Mouse (Mus musculus) limb, embryonic 14.5 days (tissue): ENCODE measurements around the gene Kiss1. TPM values are rescaled to one million over a fixed set of nuclear protein-coding genes. Genes with fewer than 3 reads are reported as not detected.

Experiments
- ATAC-seq: fragments of 200-750 bp; cut with Nextera tagmentation; 2 replicates; pipeline ENCODE4 v1.8.0; 2017; ENCODE audit warnings: low read depth, moderate number of reproducible peaks, moderate TSS enrichment; ENCODE audit not compliant: low FRiP score
- DNase-seq: peaks from one replicate; pipeline ENCODE4 v3.0.0-alpha.2; 2015; ENCODE audit warnings: low spot score
- H3K27ac ChIP-seq: fragments of 300-500 bp; sonication (generic); replicated peaks from 2 replicates; pipeline ENCODE4 v1.5.1; 2014; ENCODE audit warnings: low read depth, mild to moderate bottlenecking, low read length, moderate library complexity, mixed read lengths
- H3K27me3 ChIP-seq: fragments of 300-500 bp; sonication (generic); 2 replicates; pipeline ENCODE4 v1.6.1; 2014; ENCODE audit warnings: low read length, mixed read lengths; ENCODE audit not compliant: control insufficient read depth, insufficient read depth
- H3K36me3 ChIP-seq: fragments of 300-500 bp; sonication (generic); 2 replicates; pipeline ENCODE4 v1.6.1; 2014; ENCODE audit warnings: mild to moderate bottlenecking, low read length, moderate library complexity, mixed read lengths; ENCODE audit not compliant: control insufficient read depth, insufficient read depth
- H3K4me1 ChIP-seq: fragments of 300-500 bp; sonication (generic); 2 replicates; pipeline ENCODE4 v1.6.1; 2014; ENCODE audit warnings: antibody characterized with exemption, low read length, mixed read lengths; ENCODE audit not compliant: control insufficient read depth, insufficient read depth
- H3K4me2 ChIP-seq: fragments of 300-500 bp; sonication (generic); replicated peaks from 2 replicates; pipeline ENCODE4 v1.6.1; 2014; ENCODE audit warnings: low read depth, mild to moderate bottlenecking, low read length, moderate library complexity; ENCODE audit not compliant: severe bottlenecking
- H3K4me3 ChIP-seq: fragments of 300-500 bp; sonication (generic); replicated peaks from 2 replicates; pipeline ENCODE4 v1.5.1; 2014; ENCODE audit warnings: low read length
- H3K9ac ChIP-seq: fragments of 300-500 bp; sonication (generic); 2 replicates; pipeline ENCODE4 v1.6.1; 2014; ENCODE audit warnings: mild to moderate bottlenecking, low read depth, low read length, moderate library complexity; ENCODE audit not compliant: severe bottlenecking
- H3K9me3 ChIP-seq: fragments of 300-500 bp; sonication (generic); 2 replicates; pipeline ENCODE4 v1.6.1; 2016; ENCODE audit warnings: low read length; ENCODE audit not compliant: control insufficient read depth
- POLR2A ChIP-seq: fragments of 200-500 bp; IDR thresholded peaks from 2 replicates; pipeline ENCODE4 v1.8.0; 2012; ENCODE audit warnings: inconsistent platforms, mild to moderate bottlenecking, moderate library complexity, borderline replicate concordance; ENCODE audit not compliant: insufficient read depth, insufficient read length; ENCODE audit errors: extremely low read depth
- WGBS: fragments of 180-500 bp; shearing (Covaris S2); extraction: QIAGEN DNeasy Blood & Tissue Kit; methylation state at CpG from one replicate; pipeline ENCODE4 v1.1.7; 2014; 5-methylcytosine and 5-hydroxymethylcytosine counted together
- polyA plus RNA-seq, 2 experiments: library from polyadenylated mRNA; depleted of rRNA in 1 of 2; stranded (reverse) in 1 of 2; unstranded in 1 of 2; fragments of >200 nt; fragmentation: Nextera tagmentation in 1 of 2; extraction: Ambion mirVana in 1 of 2; gene quantifications; 2 replicates each; pipeline versions ENCODE4 v1.2.1 to v1.2.3; 2012 to 2014

Kiss1 gene
- polyA plus RNA-seq, 2 experiments, result not detected

DNA sequence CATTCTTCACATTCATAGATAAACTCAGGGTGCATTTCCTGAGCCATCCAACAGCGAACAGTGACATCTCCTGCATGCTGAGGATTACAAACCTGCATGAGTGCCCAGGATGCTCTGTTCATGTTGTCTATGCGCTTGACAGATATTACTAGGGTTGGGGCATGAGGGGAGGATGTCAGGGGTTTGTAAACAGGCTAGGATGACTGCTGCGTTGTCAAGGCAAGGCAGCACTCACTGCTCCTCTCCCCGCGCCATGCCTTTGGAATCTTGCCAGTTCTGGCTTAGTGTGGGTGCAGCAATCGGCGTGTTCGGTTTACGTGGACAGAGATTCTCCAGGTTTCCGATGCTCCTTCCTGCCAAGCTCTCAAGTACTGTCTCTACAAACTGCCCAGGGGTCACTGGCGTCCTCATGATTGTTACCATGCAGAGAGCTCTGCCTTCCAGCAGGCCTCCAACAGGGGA is 42.0 kb upstream of the Kiss1 start:
- no peak for ATAC-seq
- Histone ChIP-seq H3K9ac (no peak overlapping the region), H3K36me3 (no peaks in the 10 kb centered on the region), H3K27ac (no peak overlapping the region), H3K4me1 (no peaks in the 10 kb centered on the region), H3K4me2 (no peak overlapping the region), H3K9me3 (no peaks in the 10 kb centered on the region), H3K27me3 (no peaks in the 10 kb centered on the region), H3K4me3 (no peak overlapping the region)
- no peak for TF ChIP-seq POLR2A
- no peak for DNase-seq
- 90% methylated on average over 11 of the region's 11 CpGs for WGBS

DNA sequence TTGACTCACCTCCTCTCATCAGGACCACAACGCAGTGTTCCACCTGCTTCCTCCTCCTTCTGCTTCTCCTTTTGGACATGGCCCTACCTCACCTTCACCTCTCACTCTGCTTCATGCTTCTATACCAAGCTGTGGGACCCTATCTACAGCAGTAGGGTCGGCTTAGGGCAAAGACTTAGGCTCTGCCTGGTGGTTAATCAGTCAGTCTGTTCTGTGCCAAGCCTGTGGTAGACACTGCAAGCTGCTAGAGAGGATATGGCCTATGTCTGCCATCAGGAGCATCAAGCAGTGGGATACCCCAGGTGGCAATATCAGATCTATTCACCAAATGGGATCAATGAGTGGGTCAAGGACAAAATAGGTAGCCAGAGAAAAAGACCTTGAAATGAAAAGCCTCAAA is 41.1 kb upstream of the Kiss1 start:
- Histone ChIP-seq H3K4me2 (no peak overlapping the region), H3K4me1 (no peaks in the 10 kb centered on the region), H3K36me3 (no peaks in the 10 kb centered on the region), H3K27ac (no peak overlapping the region), H3K4me3 (no peak overlapping the region), H3K9me3 (no peaks in the 10 kb centered on the region), H3K27me3 (no peaks in the 10 kb centered on the region), H3K9ac (no peak overlapping the region)
- no peak for TF ChIP-seq POLR2A
- DNase-seq, result no peak
- 85% methylated on average over 2 of the region's 2 CpGs for WGBS
- no peak for ATAC-seq

- ATAC-seq (no peak), DNase-seq (no peak)
- Histone ChIP-seq H3K27ac (no peak overlapping the region), H3K4me1 (no peaks in the 10 kb centered on the region), H3K4me3 (no peak overlapping the region), H3K36me3 (no peaks in the 10 kb centered on the region), H3K9ac (no peak overlapping the region), H3K9me3 (no peaks in the 10 kb centered on the region), H3K4me2 (no peak overlapping the region), H3K27me3 (no peaks in the 10 kb centered on the region)
- 82% methylated on average over 7 of the region's 7 CpGs for WGBS
- no peak for TF ChIP-seq POLR2A
Observed at GRCm38 (mm10) chr1:133285907-133286306, 35.8 kb upstream of the Kiss1 start.

- H3K4me2 ChIP-seq, result no peak overlapping the region
- no peak overlapping the region for H3K4me3 ChIP-seq
- 82% methylated on average over 4 of the region's 4 CpGs for WGBS
- H3K9ac ChIP-seq, result no peak overlapping the region
- ATAC-seq (no peak), DNase-seq (no peak)
- H3K27ac ChIP-seq, result no peak overlapping the region
- no peaks in the 10 kb centered on the region for H3K9me3 ChIP-seq
- H3K27me3 ChIP-seq, result no peaks in the 10 kb centered on the region
- no peaks in the 10 kb centered on the region for H3K4me1 ChIP-seq
- no peak for TF ChIP-seq POLR2A
- H3K36me3 ChIP-seq, result no peaks in the 10 kb centered on the region
Observed at GRCm38 (mm10) chr1:133287051-133287450, 34.6 kb upstream of the Kiss1 start.

DNA sequence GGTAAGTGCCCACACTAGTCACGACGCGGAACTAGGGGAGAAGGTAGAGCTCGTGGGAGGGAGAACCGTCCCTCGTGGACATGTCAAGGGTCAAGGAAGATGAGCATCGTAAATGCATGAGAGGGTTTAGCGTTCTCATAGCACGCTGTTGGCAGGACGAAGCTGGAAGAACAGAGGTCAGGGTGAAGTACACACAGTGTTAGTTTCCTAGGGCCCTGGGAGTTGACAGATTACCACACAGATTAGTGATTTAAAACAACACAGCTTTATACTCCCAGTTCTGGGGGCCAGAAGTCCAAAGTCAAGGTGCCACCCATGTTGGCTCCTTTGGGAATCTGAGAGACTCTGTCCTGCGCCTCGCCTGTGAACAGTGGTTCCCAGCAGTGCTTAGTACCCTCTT is 33.8 kb upstream of the Kiss1 start:
- ATAC-seq (no peak), DNase-seq (no peak)
- H3K4me1 ChIP-seq, result no peaks in the 10 kb centered on the region
- H3K4me3 ChIP-seq, result no peak overlapping the region
- no peak for TF ChIP-seq POLR2A
- H3K27me3 ChIP-seq, result no peaks in the 10 kb centered on the region
- no peak overlapping the region for H3K9ac ChIP-seq
- H3K36me3 ChIP-seq, result no peaks in the 10 kb centered on the region
- WGBS, result 92% methylated on average over 12 of the region's 12 CpGs
- no peaks in the 10 kb centered on the region for H3K9me3 ChIP-seq
- no peak overlapping the region for H3K27ac ChIP-seq
- H3K4me2 ChIP-seq, result no peak overlapping the region

DNA sequence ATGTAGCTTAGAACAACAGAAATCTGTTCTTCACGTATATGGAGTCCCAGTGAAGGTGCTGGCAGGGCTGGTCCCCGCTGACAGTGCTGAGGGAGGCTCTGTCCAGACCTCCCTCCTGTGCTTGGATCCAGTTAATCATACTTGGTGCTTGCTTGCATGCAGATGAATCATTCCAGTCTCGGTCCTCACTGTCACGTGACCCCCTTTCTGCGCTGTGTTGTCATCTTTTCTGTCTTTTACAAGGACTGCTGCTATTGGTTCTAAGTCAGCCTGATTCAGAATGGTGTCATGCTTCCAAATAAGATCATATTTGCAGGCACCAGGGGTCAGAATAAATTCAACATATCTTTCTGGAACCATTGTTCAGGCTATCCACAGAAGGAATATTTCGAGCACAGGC is 29.8 kb upstream of the Kiss1 start:
- H3K4me1 ChIP-seq, result no peaks in the 10 kb centered on the region
- 89% methylated on average over 6 of the region's 6 CpGs for WGBS
- no peak overlapping the region for H3K9ac ChIP-seq
- DNase-seq (no peak), ATAC-seq (no peak)
- no peaks in the 10 kb centered on the region for H3K9me3 ChIP-seq
- TF ChIP-seq POLR2A, result no peak
- H3K27ac ChIP-seq, result no peak overlapping the region
- H3K4me3 ChIP-seq, result no peak overlapping the region
- H3K36me3 ChIP-seq, result no peaks in the 10 kb centered on the region
- no peak overlapping the region for H3K4me2 ChIP-seq
- H3K27me3 ChIP-seq, result no peaks in the 10 kb centered on the region
